Mouse (Mus musculus) mesoderm, embryonic 11.5 days (tissue): ENCODE data around the gene Ereg.
A peak's percentile ranks its signal among the peaks of the same experiment; 100 is the strongest.

Source experiments
- DNase-seq: peaks from one replicate; pipeline ENCODE4 v3.0.0-alpha.2; 2012; ENCODE audit warnings: low read depth, low spot score

Gene Ereg

GRCm38 (mm10) chr5:91111019-91111418 lies 36.6 kb downstream of the Ereg start:
- no peak for DNase-seq

- no peak for DNase-seq
Measured at GRCm38 (mm10) chr5:91113967-91114366, 39.5 kb downstream of the Ereg start.

GRCm38 (mm10) chr5:91114574-91114973 lies 40.2 kb downstream of the Ereg start:
- no peak for DNase-seq

GRCm38 (mm10) chr5:91118618-91119017 lies 44.2 kb downstream of the Ereg start:
- DNase-seq = no peak

- no peak for DNase-seq
Measured at GRCm38 (mm10) chr5:91123404-91123803, 49.0 kb downstream of the Ereg start.

GRCm38 (mm10) chr5:91124140-91124539 lies 49.7 kb downstream of the Ereg start:
- DNase-seq = no peak

GRCm38 (mm10) chr5:91126623-91127022 lies 52.2 kb downstream of the Ereg start:
- no peak for DNase-seq

GRCm38 (mm10) chr5:91134961-91135360 lies 60.5 kb downstream of the Ereg start:
- DNase-seq = no peak

- DNase-seq = peak; percentile 18
Measured at GRCm38 (mm10) chr5:91138970-91139369, 64.5 kb downstream of the Ereg start.

- DNase-seq = peak; percentile 62
Measured at GRCm38 (mm10) chr5:91139446-91139873, 65.0 kb downstream of the Ereg start, which contains the start of gene Areg. TSS of gene Areg (plus strand) at chr5:91139599.

- DNase-seq = no peak
Measured at GRCm38 (mm10) chr5:91140896-91141448, 66.5 kb downstream of the Ereg start.
